Mouse (Mus musculus) layer of hippocampus, adult 8-10 months (tissue): ENCODE data around the gene Nobox. TPM values are rescaled to one million over a fixed set of nuclear protein-coding genes. Genes with fewer than 3 reads are reported as not detected.

Experiments
- DNase-seq, 2 experiments: peaks; one replicate each; pipeline ENCODE4 v3.0.0; 2022; ENCODE audit warnings: low spot score in 2 of 2
- total RNA-seq, 4 experiments: library from RNA; stranded (reverse); gene quantifications; 2 replicates each; pipeline ENCODE4 v1.2.4; 2022

Nobox gene
- not detected for total RNA-seq

DNA sequence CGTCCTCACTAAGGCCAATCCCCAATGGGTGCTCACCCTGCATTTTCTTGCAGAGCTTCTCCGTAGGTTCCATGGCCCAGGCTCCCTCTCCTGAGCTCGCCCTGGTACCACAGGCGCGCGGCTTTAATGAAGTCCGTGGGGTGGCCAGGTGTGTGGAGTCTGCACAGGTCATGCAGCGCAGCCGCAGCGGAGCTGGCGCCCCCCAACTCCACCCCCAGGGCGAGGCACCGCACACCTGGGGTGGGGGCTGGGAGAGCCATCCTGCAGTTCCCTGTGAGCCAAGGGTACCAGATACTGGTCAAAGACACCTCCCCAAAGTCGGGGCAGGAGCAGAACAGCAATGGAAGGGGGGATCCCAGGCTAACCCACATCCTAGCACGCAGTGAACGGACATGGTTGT is at the start of gene Nobox:
Gene Nobox, minus strand, starts transcription at position 101 of the 400 bp plus-strand sequence.
- DNase-seq, result no peak

DNA sequence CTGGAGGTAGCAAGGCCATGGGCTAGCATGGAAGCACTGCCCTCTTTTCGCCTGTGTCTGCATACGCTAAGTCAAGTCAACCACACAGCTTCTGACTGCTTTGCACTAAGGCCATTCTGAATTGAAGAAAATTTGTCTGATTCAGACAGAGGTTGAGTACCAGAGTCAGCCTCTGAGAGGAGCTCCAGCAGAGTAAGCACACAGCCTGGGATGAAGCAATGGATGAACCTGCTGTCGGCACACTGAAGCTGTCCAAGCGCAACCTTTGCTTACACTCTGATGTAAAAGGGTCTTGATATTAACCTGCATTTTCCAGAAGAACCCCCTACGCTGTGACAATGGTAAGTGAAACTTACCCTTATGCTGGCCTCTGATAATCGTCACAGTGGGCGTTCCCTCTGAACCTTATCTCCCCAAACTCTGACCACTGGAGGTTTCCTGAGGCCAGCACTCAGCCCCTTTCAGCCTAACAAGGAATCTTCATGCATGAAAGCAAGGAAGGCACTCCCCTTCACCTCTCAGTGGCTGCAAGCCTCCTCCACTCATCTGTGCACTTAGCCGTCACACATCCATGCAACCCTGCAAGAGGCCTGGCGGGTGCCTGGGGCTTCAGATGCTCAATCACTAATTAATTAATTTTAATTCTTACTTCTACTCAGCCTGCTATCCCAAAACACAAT is 45.3 kb upstream of the Nobox start:
- no peak for DNase-seq

DNA sequence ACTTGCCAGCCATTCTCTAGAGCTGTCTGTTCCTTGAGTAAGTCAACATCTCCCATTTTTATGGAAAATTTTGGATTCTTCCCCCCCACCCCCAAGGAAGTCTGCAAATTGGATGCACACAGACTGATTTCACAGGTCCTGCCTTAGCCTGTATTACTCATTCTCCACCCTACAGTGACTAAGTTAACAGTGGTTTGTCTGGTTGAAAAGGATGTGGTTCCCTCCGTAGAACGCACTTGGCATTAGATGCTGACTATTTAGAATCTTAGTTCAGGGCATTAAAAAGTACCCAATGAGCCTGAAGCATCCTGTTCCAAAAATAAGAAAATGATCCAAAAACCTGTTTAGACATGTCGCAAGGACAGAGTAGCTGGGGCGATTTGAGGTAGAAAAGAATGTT is 44.1 kb upstream of the Nobox start:
- no peak for DNase-seq

DNA sequence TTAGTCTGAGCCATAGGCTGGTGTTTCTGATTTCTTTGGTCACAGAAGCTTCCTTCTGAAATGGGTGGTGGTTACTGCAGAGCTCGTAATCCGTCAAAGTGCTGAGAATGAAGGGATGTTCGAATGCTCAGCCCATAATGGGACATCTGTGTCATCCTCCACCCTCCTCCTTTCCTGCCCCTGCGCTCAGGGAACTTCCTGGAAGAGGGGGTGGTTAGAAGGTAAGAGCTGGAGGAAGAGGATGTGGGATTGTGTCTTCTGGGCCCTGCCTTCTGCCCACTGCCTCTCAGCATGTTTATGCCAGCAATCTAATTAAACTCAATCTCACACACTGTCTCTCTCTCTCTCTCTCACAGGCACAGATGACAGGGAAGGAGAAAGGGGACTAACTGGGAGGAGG is 39.7 kb upstream of the Nobox start:
- DNase-seq, result no peak

DNA sequence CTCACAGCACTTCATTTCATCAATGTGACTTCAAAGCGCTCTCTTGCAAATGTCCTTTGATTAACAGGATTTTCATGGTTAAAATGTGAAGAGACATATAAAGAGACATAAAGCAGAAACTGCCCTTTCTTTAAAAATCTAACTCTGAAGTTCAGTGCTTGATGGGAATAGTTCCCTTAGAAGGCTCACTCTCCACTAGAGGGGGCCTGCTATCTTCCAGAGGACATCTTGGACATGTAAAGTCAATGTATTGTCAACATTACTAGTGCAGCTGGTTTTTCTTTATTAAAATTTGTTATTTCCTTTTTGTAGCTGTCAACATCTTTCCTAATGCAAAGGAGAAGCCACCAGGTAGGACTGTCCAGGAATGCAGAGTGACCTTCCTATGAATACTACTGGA is 38.3 kb upstream of the Nobox start:
- no peak for DNase-seq

DNA sequence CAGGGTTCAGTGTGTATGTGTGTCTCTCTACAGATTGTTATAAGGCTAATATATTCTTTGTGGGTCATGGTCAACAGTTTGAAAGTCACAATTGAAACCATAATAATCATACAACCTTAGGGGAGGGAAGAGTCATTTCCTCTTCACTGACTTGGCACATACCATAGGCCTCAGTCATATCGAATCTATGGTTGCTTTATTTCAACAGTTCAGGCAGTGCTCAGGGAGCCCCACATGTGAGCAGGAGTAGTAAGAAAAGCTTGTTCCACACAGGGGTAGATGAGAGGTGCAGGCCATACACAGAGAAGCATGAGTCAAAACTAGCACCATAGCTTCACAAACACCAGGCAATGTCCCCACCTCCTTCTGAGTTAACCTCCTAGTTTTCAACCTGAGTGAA is 33.7 kb upstream of the Nobox start:
- no peak for DNase-seq

DNA sequence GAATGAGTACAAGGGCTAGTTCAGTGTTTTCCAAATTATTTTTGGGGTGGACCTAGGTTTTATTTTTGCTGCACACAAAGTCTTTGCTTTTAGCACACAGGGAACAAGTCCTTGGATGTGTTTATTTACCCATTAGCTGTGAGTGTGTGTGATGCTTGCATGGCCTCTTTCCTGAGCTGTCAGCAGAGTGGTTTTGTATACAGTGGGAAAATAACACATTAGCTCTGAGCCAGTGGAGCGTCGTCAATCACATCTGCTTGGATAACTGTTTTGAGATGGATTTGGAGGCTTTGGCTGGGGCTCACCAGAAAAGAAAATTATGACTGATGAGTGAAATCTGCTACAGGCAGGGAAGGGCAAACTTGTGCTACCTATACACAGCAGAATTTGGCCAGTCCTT is 33.0 kb upstream of the Nobox start:
- DNase-seq, result no peak

DNA sequence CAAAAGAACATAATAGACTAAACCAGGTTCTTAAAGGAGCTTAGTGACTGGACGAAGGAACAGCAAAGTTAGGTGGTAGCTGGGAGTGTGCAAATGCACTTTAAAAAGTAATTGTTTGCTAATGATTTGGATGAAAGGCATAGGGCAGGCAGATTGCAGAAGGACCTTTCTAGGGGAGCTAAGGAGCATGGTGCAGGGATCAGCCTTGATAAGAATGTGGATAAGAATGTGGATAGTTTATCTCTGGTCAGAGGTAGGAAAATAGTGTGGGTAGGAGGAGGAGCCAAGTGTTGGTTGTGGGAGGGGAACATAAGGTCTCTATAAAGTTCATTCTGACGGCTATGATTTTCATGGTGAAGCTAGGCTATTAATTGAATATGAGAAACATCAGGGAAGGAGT is 29.4 kb upstream of the Nobox start:
- DNase-seq, result no peak

DNA sequence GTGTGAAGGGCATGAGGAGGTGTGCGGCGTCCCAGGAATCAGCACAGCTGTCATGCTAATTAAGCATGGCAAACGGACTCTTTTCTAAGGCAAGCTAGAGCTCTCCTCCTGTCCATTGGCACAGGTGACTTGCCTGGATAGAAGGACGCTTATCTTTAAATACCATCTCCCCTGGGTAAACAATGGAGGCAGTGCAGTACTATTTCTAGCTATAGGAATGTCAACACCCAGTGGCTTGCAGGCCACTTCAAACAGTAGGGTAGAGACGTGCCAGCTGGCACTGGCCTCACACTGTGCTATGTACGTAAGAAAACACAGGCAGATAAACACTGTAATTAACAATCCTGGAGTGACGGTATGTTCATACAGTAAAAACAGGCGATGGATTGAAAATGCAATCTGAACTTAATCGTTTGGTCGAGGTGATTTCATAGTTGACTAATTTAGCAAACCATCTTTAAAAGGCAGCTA is 28.2 kb upstream of the Nobox start:
- DNase-seq, result no peak

DNA sequence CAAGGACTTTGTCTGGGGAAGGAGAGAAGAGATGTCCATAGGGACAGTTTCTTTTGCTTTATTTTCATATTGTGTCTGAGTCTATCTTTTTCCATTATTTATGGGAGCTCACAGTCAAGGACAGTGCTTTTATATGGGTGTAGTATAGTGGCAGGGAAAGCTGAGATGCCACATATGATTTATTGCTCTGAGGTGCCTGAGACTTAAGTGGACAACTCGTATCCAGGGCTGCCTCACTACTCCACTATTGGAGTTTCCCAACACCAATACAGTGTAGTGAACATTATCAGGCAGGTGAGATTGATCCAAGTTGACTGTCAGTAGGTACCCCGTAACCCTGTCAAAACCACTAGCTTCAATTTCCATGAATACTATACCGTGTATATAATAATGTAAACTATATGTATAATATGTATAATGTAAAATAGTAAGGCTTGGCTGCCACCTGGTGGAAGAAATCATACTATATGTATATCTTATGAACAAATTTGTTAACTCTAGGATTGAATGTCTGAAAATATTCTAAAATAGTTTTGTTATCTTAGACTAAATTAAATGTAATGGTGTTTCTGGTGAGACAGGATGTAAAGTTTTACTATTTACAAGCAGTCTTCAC is 26.4 kb upstream of the Nobox start:
- no peak for DNase-seq

DNA sequence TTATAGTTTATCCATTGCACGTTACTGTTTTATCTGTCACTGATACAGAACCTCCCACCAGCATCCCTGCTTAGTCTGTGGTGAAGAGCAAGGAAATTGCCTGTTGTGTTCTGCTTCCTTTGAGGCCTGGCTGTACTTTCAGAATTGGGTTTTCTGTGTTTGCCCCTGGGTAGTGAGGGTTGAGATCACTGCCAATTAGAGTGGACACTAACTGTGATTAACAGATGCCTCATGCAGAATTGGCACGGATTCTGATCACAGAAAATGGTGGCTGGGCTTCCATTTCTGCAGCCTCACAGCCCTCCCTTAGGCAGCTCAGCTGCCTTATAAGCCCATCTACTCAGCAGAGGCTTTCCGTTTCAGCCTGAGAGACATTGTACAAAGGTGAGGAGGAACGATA is 24.1 kb upstream of the Nobox start:
- no peak for DNase-seq

DNA sequence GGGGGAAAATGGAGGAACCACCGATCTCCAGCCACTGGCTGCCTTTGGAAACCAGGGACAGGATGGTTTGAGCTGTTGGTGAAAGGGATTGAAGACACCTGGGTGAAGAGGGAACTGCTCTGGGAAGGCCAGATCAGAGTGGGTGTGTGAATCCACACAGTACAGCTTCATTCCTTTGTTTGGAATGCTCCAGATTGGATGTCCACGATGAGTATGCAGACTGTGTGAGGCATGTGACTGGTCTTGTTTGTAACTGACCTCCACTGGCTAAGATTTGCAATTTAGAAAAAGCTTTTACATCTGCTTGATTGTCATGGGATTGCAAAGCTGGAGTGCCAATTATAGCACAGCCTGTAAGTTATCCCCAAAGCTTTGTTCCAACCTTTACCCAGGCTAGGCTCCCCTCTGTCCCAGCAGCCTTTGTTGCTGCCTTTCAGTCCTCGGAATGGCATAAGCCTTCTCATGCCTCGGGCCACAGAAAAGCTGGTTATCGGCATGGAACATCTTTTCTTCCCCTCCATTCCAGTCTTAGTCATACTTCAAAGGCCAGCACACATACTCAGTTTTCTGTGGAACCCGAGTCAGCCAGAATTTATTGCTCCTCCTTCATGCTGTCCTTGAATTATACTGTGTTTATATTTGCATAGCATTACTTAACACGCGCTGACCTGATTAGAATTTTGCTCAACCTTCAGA is 3.8 kb upstream of the Nobox start:
- DNase-seq, result peak in 1 of 2 experiments; percentile 1

DNA sequence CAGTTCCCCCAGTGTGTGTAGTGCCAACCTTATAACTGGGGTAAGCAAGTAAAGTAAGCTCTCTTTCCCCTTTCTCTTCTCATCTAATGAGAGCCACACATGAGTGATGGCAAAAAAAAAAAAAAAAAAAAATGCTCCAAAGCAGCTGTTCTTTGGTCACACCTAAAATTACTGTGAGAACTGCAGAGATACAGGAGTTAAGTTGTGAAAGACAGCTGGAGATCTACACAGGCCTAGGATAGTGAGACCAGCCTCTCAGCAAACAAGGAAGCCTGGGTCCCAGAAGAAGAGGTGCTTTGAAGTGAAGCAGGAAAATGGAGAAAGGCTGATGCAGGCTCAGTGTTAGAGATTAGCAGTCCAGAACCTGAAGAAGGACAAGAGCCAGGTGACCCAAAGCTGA is 3.2 kb upstream of the Nobox start:
- no peak for DNase-seq

DNA sequence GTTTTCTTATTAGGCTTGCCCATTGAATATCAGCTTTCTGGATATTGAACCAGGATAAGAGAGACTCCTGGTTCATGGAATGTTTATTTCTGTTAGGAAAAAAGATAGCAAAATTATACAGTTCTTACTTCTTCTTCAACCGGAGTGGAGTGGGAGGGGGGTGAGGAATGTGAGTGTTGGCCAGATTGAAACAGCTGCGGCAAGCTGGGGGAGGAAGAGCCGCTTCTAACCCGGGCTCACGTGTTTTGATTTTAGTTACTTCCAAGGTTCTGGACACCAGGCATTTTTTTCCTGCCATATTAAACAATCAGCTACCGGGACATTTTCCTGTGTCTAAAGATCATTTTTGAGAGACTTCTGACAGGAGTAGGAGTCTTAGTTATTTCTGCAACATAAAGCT is 717 bp upstream of the Nobox start:
- no peak for DNase-seq

DNA sequence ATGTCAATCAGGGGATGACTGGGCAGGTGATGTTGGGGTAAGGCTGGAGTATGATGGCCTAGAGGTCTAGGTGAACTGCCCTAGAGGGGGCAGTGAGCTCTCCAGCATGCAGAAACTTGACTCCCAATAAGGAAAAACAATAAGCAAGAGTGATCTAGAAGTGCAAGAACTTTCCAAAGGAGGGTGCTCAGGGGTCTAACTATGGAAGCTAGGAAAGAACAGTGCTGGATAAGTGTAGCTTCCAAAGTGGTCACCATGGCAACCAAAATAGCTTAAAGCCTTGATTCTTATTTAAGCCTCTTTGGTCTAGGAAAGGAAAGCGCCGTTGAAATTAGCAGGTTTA is 11.9 kb downstream of the Nobox start:
- DNase-seq, result no peak

DNA sequence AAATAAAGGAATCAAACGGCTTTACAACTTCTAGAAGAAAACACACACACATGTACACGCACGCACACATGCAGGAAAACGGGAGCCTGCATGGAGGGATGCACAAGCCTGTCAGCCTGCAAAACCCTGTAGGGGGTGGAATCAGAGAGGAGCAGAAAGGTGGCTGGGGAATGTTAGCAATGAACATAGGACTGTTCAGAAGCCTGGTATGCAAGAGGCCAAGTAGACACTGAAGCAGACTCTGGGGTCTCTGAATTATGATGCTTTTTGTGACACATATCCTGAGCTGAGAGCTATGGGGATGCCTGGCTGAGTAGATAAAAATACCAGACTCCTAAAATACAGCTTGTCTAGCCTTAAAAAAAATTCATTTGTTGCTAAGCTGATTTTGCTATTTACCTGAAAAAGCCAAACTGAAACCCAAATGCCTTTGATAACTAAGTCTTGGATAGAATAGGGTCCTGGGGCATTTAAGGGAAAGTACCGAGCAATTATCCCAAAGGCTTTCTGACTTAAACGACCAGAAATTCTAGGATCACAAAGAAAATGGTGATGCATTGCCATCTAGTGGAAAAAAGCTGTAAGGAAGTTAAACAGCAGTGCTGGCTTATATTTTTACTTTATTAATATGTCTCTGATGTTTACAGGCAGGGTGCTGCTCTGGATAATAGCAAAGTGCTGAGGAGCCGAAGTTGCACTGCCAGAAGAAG is 12.4 kb downstream of the Nobox start:
- no peak for DNase-seq

DNA sequence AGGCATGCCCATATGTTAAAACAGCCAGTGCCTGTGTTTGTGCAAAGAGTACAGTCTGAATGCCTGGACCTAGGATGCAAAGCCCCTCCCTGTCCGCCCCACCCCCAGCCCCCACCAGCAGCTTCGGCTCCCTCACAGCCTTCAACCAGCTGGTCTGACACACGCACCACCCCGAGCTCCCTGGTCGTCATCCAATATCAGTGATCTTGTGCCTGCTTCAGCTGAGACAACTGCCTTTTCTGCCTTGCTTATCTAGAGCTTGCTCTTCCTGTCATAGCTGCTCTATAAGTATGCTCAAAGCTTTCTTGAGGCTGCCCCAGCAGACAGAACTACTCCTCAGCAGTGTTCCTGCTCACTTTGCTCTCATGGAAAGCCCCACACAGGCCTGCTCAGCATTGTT is 13.4 kb downstream of the Nobox start:
- no peak for DNase-seq

DNA sequence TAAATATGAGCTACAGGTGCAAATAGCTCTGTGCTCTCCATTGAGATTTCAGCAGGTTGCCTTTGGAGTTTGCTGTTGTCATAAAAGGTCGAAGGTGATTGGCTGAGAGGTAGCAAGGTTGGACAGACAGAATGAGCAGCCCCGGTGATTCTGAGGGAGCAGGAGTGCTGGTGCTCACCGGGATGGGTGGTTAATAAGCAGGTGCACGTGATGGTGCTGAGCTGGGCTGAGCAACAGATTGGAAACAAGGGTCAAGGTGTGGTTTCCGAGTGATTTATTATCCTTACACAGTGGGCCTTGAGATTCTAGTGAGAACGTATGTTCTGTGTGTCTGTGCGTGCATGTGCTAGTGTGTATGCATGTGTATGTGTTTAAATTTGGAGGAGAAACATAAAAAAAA is 16.2 kb downstream of the Nobox start:
- DNase-seq, result no peak

DNA sequence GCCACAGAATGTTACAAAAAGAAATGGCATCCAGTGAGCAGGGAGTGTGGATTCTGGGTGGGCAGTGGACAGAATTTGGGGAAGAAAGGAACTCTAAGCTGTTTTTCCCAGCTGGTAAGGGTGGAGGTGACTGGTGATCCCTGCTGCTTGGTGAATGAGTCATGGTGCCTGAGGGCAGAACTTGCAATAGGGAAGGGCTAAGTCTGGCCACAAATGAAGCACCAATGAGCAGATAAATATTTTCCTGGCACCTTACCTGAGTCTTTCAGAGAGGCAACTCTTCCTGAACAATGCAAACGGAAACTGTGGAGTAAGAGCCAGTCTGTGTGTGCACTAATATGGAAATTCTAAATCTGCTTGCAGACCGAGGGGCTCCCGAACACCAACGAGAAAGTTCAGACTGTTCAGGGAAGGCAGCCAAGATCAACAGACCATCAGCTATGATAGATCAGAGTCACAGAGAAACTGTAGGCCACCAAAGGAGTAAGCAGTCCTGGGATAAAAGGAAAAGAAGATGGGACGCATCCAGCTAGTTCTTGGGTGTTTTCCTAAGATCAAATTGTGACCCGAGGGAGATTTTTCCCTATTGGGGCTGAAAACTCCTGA is 16.8 kb downstream of the Nobox start:
- no peak for DNase-seq

DNA sequence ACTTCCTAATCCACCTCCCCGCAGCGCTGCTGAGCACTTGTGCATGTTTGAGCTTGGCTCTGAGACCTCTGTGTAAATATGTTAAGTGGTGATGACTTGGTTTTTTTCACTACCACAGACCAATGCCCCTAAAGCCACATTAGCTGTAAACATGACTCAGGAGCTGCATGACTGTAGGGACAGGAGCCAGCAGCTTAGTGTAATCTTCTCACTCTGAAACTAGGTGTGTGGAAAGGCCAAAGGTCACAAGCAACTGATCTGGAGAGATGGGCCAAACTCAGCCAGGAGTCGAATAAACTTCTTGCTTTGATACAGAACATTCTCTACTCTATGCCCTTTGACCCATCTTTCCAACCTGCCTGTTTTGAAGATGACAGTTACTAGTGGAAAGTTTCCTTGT is 17.3 kb downstream of the Nobox start:
- no peak for DNase-seq

DNA sequence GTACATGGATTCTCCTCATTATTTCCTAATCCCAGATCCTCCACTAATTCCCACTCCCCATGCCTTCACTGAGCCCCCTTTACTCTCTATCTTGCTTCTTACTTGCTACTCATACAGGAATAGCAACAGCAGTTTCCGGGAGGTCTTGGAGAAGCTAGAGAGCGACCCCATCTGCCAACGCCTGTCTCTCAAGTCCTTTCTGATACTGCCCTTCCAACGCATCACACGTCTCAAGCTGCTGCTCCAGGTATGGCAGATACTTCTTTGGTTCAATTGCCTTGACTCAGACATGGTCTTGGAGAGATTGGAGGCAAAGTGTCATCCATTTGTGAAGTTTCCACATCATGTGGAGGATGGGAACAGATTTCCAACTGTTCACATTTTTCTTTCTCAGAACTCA is 28.9 kb downstream of the Nobox start:
- no peak for DNase-seq

DNA sequence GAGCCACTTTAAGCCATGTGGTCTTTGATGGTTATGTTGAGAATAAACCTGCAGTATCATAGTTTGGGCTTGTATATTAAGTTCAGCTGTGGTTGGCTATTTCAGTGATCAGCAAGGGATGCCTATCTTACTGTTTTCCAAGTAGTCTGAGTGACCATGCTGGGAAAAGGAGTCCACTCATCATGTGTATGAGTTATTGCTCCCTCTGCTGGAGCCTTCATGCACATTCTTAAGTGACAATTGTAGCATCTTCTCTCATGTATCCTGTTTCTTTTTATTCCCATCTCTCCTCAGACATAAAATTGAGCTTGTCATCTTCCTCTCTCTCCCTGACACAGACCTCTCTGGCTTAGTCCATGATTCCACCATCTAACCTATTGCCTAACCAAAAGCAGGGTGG is 31.1 kb downstream of the Nobox start:
- DNase-seq, result no peak
